Mouse (Mus musculus): ENCODE results near the gene Bicd2.

- TF ChIP-seq CTCF (conservative IDR thresholded peaks at IDR 0.05; ENCODE audit: low read length) (no peak), POU5F1 (IDR thresholded peaks at IDR 0.05; ENCODE audit: borderline replicate concordance, low read length) (no peak), NANOG (IDR thresholded peaks at IDR 0.05; ENCODE audit: borderline replicate concordance, low read length) (no peak)
Observed at GRCm38 (mm10) chr13:49374304-49374703, 32.9 kb downstream of the Bicd2 start.
